Mouse (Mus musculus) ES-Bruce4 (cell line): ENCODE measurements at regions not wholly inside any gene's neighbourhood (a gene's known extent, or its start where the extent isn't known, plus 50 kb on each side); places are given as distances from the start of the nearest gene placed in this dataset.

Source experiments
- H3K27ac ChIP-seq: 2 replicates; pipeline ENCODE4 v1.5.1; 2012; ENCODE audit warnings: low read length, inconsistent platforms; ENCODE audit not compliant: insufficient read depth
- H3K27me3 ChIP-seq: 2 replicates; pipeline ENCODE4 v1.6.1; 2012; ENCODE audit warnings: mild to moderate bottlenecking, low read length, inconsistent platforms; ENCODE audit not compliant: control insufficient read depth, poor library complexity, insufficient read depth, severe bottlenecking
- H3K36me3 ChIP-seq: 2 replicates; pipeline ENCODE4 v1.6.1; 2012; ENCODE audit warnings: inconsistent platforms, mild to moderate bottlenecking, low read length, moderate library complexity; ENCODE audit not compliant: control insufficient read depth, poor library complexity, insufficient read depth, severe bottlenecking
- H3K4me1 ChIP-seq: one replicate; pipeline ENCODE4 v1.8.1; 2011; ENCODE audit warnings: low read length; ENCODE audit not compliant: control insufficient read depth, insufficient read depth
- H3K4me3 ChIP-seq: 2 replicates; pipeline ENCODE4 v1.5.1; 2011; ENCODE audit warnings: low read depth, mild to moderate bottlenecking, low read length
- H3K9ac ChIP-seq: 2 replicates; pipeline ENCODE4 v1.6.1; 2012; ENCODE audit warnings: low read depth, mild to moderate bottlenecking, inconsistent platforms; ENCODE audit not compliant: poor library complexity, severe bottlenecking
- H3K9me3 ChIP-seq: replicated peaks from 2 replicates; pipeline ENCODE4 v1.6.1; 2012; ENCODE audit warnings: mild to moderate bottlenecking, low read length, inconsistent platforms; ENCODE audit not compliant: control insufficient read depth, poor library complexity, insufficient read depth, severe bottlenecking
- CTCF ChIP-seq: IDR thresholded peaks from one replicate; pipeline ENCODE4 v1.8.1; 2011; ENCODE audit warnings: low read depth, low read length
- EP300 ChIP-seq: IDR thresholded peaks from 2 replicates; pipeline ENCODE4 v1.6.1; 2011; ENCODE audit warnings: low read depth, low read length; ENCODE audit not compliant: insufficient read depth
- POLR2A ChIP-seq: IDR thresholded peaks from one replicate; pipeline ENCODE4 v1.8.1; 2011; ENCODE audit warnings: low read length; ENCODE audit not compliant: insufficient read depth

DNA sequence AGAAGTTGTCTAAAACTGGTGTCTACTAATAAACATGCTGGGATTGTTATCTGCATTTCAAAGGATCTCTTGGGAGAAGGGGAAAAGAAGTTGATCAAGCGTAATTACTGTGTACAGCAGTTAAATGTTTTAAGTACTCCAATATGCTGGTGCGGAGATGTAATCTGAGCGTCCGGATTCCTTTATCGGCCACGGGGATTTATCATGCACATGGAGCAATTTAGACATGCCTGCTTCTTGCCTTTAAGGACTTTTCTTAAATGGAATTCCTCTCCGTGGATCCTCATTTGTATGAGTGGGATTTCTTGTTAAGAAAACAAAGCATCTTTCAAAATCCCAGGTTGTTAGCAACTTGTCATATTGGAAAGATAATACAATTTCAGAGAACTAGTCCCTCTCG lies 2468.0 kb upstream of the 5930422O12Rik start:
- Histone ChIP-seq H3K27ac (no peak overlapping the region), H3K36me3 (no peaks in the 10 kb centered on the region), H3K4me1 (no peaks in the 10 kb centered on the region), H3K27me3 (peaks cover 2% of the 10 kb centered on the region; the same call in 1 of the 2 replicates), H3K9ac (no peak overlapping the region), H3K4me3 (no peak overlapping the region), H3K9me3 (no peaks in the 10 kb centered on the region; the same call in 1 of the 2 replicates)
- no peak for TF ChIP-seq CTCF
- TF ChIP-seq EP300 = no peak
- TF ChIP-seq POLR2A = no peak

DNA sequence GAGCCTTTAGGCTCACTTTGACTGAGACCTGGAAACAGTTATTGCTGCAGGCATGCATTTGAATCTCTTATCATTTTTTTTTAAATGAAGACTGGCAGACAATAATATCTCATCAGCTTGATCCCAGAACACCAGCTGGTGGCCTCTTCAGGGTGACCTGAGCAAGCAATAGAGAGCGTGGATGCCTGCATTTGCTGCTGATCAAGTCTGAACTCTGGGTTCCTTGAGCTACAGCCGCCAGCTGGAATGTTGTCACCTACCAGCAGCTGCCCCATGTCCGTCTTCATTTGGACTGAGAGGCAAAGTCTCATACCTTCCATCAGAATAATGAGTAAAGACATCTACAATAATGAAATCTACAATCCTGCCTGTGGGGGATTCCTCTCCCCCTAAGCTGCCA lies 2466.3 kb upstream of the 5930422O12Rik start:
- Histone ChIP-seq H3K36me3 (no peaks in the 10 kb centered on the region), H3K4me1 (no peaks in the 10 kb centered on the region), H3K4me3 (no peak overlapping the region), H3K9me3 (no peaks in the 10 kb centered on the region; the same call in 1 of the 2 replicates), H3K27ac (no peak overlapping the region), H3K27me3 (peaks cover 2% of the 10 kb centered on the region; the same call in 1 of the 2 replicates), H3K9ac (no peak overlapping the region)
- TF ChIP-seq CTCF (no peak), EP300 (no peak), POLR2A (no peak)

DNA sequence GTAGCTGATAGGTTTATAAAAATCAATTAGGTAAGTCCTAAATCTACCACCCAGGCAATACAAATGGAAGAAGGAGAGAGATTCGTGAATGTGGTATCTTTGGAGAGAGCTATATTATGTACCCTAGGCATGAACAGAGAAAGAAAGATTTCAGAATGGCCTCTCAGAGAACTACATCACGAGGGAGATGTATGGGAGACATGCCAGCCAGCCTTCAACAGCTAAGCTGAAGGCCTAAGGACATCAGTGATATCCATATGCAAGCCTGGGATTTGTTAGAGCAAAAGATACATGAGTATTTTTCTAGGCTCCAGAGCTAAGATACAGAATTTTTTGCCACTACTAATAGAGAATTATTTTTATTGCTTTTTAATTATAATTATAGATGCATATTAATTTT lies 2445.7 kb upstream of the 5930422O12Rik start:
- H3K9me3 ChIP-seq = no peaks in the 10 kb centered on the region
- no peak overlapping the region for H3K4me3 ChIP-seq
- no peak overlapping the region for H3K9ac ChIP-seq
- no peaks in the 10 kb centered on the region for H3K27me3 ChIP-seq
- no peak overlapping the region for H3K27ac ChIP-seq
- no peaks in the 10 kb centered on the region for H3K4me1 ChIP-seq
- H3K36me3 ChIP-seq = no peaks in the 10 kb centered on the region
- TF ChIP-seq EP300 (no peak), POLR2A (no peak), CTCF (no peak)

GRCm38 (mm10) chr8:30988051-30988450 lies 2440.5 kb upstream of the 5930422O12Rik start:
- Histone ChIP-seq H3K4me1 (no peaks in the 10 kb centered on the region), H3K27me3 (no peaks in the 10 kb centered on the region), H3K9me3 (no peaks in the 10 kb centered on the region), H3K4me3 (no peak overlapping the region), H3K36me3 (no peaks in the 10 kb centered on the region), H3K9ac (no peak overlapping the region), H3K27ac (no peak overlapping the region)
- TF ChIP-seq POLR2A (no peak), EP300 (no peak), CTCF (no peak)

DNA sequence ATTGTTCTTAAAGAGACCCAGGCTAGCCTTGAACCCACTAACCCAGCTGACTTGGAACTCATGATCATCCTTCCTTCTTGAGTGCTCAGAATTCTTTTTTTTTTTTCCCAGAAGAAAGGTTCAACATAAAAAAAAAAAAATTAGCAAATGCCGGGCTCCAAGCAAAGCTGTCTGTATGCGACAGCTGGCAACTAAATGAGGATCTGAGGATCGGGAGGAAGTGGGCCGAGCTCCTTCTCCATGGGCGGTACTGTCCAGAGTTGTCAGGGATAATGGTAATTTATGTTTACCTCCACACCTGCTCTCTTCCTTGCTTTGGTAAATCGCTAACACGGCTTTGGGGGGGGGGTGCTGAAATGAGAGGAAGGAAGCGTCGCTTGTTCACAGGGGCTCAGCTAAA lies 2429.9 kb upstream of the 5930422O12Rik start:
- H3K36me3 ChIP-seq = no peaks in the 10 kb centered on the region
- no peak overlapping the region for H3K27ac ChIP-seq
- no peaks in the 10 kb centered on the region for H3K27me3 ChIP-seq
- H3K9me3 ChIP-seq = no peaks in the 10 kb centered on the region; the same call in 1 of the 2 replicates
- no peaks in the 10 kb centered on the region for H3K4me1 ChIP-seq
- no peak overlapping the region for H3K9ac ChIP-seq
- TF ChIP-seq CTCF (no peak), POLR2A (no peak), EP300 (no peak)
- no peak overlapping the region for H3K4me3 ChIP-seq

- H3K4me3 ChIP-seq = no peak overlapping the region
- no peaks in the 10 kb centered on the region; the same call in 1 of the 2 replicates for H3K9me3 ChIP-seq
- TF ChIP-seq EP300 (no peak), CTCF (no peak), POLR2A (no peak)
- H3K9ac ChIP-seq = no peak overlapping the region
- no peaks in the 10 kb centered on the region for H3K4me1 ChIP-seq
- H3K36me3 ChIP-seq = no peaks in the 10 kb centered on the region
- no peak overlapping the region for H3K27ac ChIP-seq
- H3K27me3 ChIP-seq = no peaks in the 10 kb centered on the region
These were observed 2428.4 kb upstream of the 5930422O12Rik start for GRCm38 (mm10) chr8:31000120-31000519.
